Mouse (Mus musculus) G1E (cell line): ENCODE data around the gene Srpr.

Source experiments
- CTCF ChIP-seq: IDR thresholded peaks from 2 replicates; pipeline ENCODE4 v1.5.1; 2012; ENCODE audit warnings: low read depth, low read length, inconsistent platforms, mixed read lengths
- GATA1 ChIP-seq: IDR thresholded peaks from 2 replicates; pipeline ENCODE4 v1.6.1; 2012; ENCODE audit warnings: borderline replicate concordance, low read length, inconsistent platforms, mixed read lengths

- TF ChIP-seq CTCF: no peak
- no peak for TF ChIP-seq GATA1
Observed at GRCm38 (mm10) chr9:35192983-35193542, 6.9 kb upstream of the Srpr start.
